Mouse (Mus musculus) hindbrain, embryonic 13.5 days (tissue): Measurements from ENCODE around the gene Csrp1. TPM values are rescaled to one million over a fixed set of nuclear protein-coding genes. Genes with fewer than 3 reads are reported as not detected.

ENCODE experiments used
- ATAC-seq: fragments of 200-750 bp; cut with Nextera tagmentation; 2 replicates; pipeline ENCODE4 v1.8.0; 2017; ENCODE audit warnings: moderate TSS enrichment; ENCODE audit not compliant: low FRiP score
- H3K27ac ChIP-seq: fragments of 300-500 bp; sonication (generic); 2 replicates; pipeline ENCODE4 v1.5.1; 2015; ENCODE audit warnings: inconsistent platforms, mild to moderate bottlenecking, moderate library complexity
- H3K27me3 ChIP-seq: fragments of 300-500 bp; sonication (generic); 2 replicates; pipeline ENCODE4 v1.6.1; 2015; ENCODE audit warnings: mild to moderate bottlenecking, inconsistent platforms
- H3K36me3 ChIP-seq: fragments of 300-500 bp; sonication (generic); 2 replicates; pipeline ENCODE4 v1.6.1; 2015; ENCODE audit warnings: mild to moderate bottlenecking, inconsistent platforms
- H3K4me1 ChIP-seq: fragments of 300-500 bp; sonication (generic); replicated peaks from 2 replicates; pipeline ENCODE4 v1.6.1; 2015; ENCODE audit warnings: inconsistent platforms
- H3K4me2 ChIP-seq: fragments of 300-500 bp; sonication (generic); 2 replicates; pipeline ENCODE4 v1.6.1; 2015; ENCODE audit warnings: inconsistent platforms, mild to moderate bottlenecking, moderate library complexity
- H3K4me3 ChIP-seq: fragments of 300-500 bp; sonication (generic); 2 replicates; pipeline ENCODE4 v1.5.1; 2015; ENCODE audit warnings: mild to moderate bottlenecking, inconsistent platforms
- H3K9ac ChIP-seq: fragments of 300-500 bp; sonication (generic); 2 replicates; pipeline ENCODE4 v1.6.1; 2015; ENCODE audit warnings: mild to moderate bottlenecking, inconsistent platforms
- H3K9me3 ChIP-seq: fragments of 300-500 bp; sonication (generic); 2 replicates; pipeline ENCODE4 v1.6.1; 2016; ENCODE audit warnings: inconsistent platforms
- WGBS: fragments of 180-500 bp; shearing (Covaris S2); methylation state at CpG from one replicate; pipeline ENCODE4 v1.1.7; 2015; 5-methylcytosine and 5-hydroxymethylcytosine counted together
- polyA plus RNA-seq: library from polyadenylated mRNA; unstranded; fragments of >200 nt; fragmentation: Nextera tagmentation; extraction: Ambion mirVana; gene quantifications from 2 replicates; pipeline ENCODE4 v1.2.1, GENCODE M21; 2015

The Csrp1 gene
- 22.9 and 25.3 TPM in 2 replicates for polyA plus RNA-seq

DNA sequence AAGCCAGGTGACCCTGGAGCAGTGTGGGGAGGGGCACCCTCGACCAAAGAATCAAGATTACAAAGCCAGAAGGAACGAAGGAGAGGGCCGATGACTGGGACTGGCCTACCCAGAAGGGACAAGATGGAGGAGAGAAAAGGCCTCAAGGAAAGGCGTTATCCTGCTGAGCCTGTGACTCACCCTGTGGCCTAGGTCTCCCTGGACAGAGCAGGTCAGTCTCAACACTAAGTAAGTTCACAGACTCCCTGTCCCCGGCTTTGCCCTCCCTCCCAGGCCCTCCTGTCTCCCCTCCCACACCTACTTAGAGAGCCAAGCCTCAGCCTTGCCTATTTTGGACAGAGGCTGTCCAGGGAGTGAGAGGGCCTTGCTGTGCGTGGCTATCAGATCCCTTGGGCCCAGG lies at the start of gene Csrp1:
Gene Csrp1 (plus strand): TSS at position 79 of the 400 bp plus-strand sequence.
- Histone ChIP-seq H3K9ac (no peak within 1 kb of the TSS), H3K36me3 (no peaks in the 10 kb centered on the region), H3K9me3 (no peaks in the 10 kb centered on the region), H3K27me3 (no peaks in the 10 kb centered on the region), H3K4me3 (no peak within 1 kb of the TSS), H3K27ac (no peak within 1 kb of the TSS), H3K4me1 (no peaks in the 10 kb centered on the region), H3K4me2 (no peak within 1 kb of the TSS)
- WGBS, result 74% methylated on average over 6 of the region's 6 CpGs
- peak; percentile 17; the same call in 1 of the 2 replicates for ATAC-seq

DNA sequence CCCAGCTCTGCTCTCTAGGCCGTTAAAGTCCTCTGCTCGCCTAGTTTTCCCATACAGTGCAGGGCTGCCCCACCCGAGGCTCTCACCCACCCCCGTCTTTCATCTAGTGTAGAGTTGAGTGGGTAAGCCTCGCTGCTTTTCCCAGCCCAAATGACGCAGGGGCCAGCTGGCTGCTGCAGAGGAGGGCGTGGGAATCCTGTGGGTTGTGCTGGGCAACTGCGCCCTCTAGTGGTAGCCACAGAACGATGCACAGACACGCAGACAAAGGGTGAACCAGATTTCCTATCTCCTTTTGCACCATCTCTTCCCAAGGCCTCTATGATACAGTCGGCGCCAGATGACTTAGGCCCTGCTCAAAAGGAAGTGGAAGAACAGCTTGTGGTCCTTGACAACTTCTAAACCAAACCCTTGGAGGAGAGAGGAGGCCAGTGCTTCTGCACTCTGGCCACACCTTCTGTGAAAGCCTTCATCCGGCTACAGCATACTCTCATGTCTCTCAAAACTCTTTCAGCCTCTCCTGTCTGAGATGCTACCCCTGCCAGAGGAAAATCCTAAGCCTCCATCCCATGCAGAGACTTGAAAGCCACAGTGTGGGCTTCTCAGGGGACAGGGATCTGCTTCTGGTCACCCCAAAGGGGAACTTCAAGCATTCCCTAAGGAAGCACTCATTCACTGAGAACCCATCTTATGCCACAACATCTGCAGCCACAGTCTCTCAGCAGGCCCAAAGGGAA lies 49.3 kb upstream of the Csrp1 start:
- Histone ChIP-seq H3K4me1 (peaks cover 50% of the 10 kb centered on the region), H3K9ac (peak overlapping the region; percentile 21; the same call in 1 of the 2 replicates), H3K4me3 (no peak overlapping the region), H3K36me3 (no peaks in the 10 kb centered on the region), H3K9me3 (no peaks in the 10 kb centered on the region), H3K27ac (peak overlapping the region; percentile 70), H3K4me2 (peak overlapping the region; percentile 43), H3K27me3 (no peaks in the 10 kb centered on the region)
- 11% methylated on average over 13 of the region's 13 CpGs for WGBS
- ATAC-seq, result peak; percentile 81

- H3K9me3 ChIP-seq, result no peaks in the 10 kb centered on the region
- no peak overlapping the region for H3K27ac ChIP-seq
- no peaks in the 10 kb centered on the region for H3K36me3 ChIP-seq
- no peak overlapping the region for H3K9ac ChIP-seq
- H3K27me3 ChIP-seq, result no peaks in the 10 kb centered on the region
- no peak for ATAC-seq
- no peak overlapping the region for H3K4me3 ChIP-seq
- H3K4me2 ChIP-seq, result no peak overlapping the region
- H3K4me1 ChIP-seq, result peaks cover 56% of the 10 kb centered on the region
- 13% methylated on average over 1 of the region's 1 CpGs for WGBS
Measured at GRCm38 (mm10) chr1:135671406-135671805, 48.5 kb upstream of the Csrp1 start.

DNA sequence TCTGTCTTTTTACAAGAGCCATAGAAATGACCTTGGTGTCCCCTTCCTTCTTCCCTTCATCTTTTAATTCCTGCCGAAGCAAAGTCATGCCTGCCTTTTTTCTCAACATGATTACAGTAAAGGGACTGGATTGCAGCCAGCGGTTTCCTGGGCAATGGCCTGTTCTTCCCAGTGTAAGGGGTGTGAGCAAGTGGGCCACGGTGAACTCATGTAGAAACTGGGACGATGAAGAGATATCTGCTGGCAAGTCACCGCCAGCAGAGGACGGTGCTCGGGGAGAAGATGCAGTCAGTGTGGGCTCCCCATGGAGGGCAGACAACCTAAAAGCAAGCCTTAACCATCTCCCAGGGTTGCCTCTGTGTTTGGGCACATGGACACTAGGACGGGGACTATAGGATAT lies 47.9 kb upstream of the Csrp1 start:
- no peak overlapping the region for H3K4me2 ChIP-seq
- no peaks in the 10 kb centered on the region for H3K27me3 ChIP-seq
- peaks cover 62% of the 10 kb centered on the region for H3K4me1 ChIP-seq
- ATAC-seq, result no peak
- H3K27ac ChIP-seq, result no peak overlapping the region
- 64% methylated on average over 8 of the region's 8 CpGs for WGBS
- H3K9ac ChIP-seq, result no peak overlapping the region
- H3K36me3 ChIP-seq, result no peaks in the 10 kb centered on the region
- no peak overlapping the region for H3K4me3 ChIP-seq
- no peaks in the 10 kb centered on the region for H3K9me3 ChIP-seq

- peaks cover 60% of the 10 kb centered on the region for H3K4me1 ChIP-seq
- no peaks in the 10 kb centered on the region for H3K27me3 ChIP-seq
- H3K9me3 ChIP-seq, result no peaks in the 10 kb centered on the region
- H3K27ac ChIP-seq, result 0 out of 2 replicates have a peak overlapping the region, but pooled peaks have one; percentile 12
- no peak overlapping the region for H3K4me3 ChIP-seq
- H3K4me2 ChIP-seq, result no peak overlapping the region
- WGBS, result 82% methylated on average over 4 of the region's 4 CpGs
- no peaks in the 10 kb centered on the region for H3K36me3 ChIP-seq
- H3K9ac ChIP-seq, result no peak overlapping the region
- no peak for ATAC-seq
Measured at GRCm38 (mm10) chr1:135672374-135672773, 47.5 kb upstream of the Csrp1 start.

GRCm38 (mm10) chr1:135673423-135673822 lies 46.4 kb upstream of the Csrp1 start:
- Histone ChIP-seq H3K27me3 (no peaks in the 10 kb centered on the region), H3K9ac (no peak overlapping the region), H3K36me3 (no peaks in the 10 kb centered on the region), H3K4me3 (no peak overlapping the region), H3K4me1 (peaks cover 59% of the 10 kb centered on the region), H3K4me2 (no peak overlapping the region), H3K9me3 (no peaks in the 10 kb centered on the region), H3K27ac (no peak overlapping the region)
- WGBS, result 83% methylated on average over 14 of the region's 14 CpGs
- no peak for ATAC-seq

DNA sequence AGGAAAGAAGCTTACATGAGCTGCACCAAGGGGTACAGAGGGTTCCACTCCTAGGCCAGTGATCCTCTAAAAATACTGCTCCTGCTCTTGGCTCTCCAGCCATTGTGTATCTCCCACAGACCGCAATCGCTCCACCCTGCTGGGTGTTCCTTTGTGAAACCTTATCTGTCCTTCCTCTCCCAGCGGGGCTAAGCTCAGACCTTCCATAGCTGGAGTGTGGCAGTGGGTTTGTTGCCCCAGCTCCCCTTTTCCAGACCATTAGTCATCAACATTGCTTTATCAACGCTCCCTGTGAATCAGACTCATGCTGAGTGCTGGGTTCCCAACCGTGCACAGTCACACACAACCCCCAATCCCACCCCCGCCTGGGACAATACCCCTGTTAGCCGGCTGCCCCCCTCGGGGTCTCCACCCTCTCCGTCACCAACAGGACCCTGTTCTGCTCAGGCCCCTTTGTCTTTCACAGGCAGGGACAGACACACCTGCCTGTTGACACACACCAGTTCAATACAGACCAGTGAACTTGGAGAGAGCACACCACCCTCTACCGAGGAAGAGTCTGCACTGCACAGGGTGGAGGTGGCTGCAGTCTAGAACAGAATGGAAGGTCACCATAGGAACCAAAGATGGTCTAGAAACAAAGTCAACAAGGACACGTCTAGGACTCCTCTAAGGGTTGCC lies 44.3 kb upstream of the Csrp1 start:
- no peak for ATAC-seq
- H3K9ac ChIP-seq, result no peak overlapping the region
- no peak overlapping the region for H3K4me2 ChIP-seq
- no peaks in the 10 kb centered on the region for H3K9me3 ChIP-seq
- H3K4me1 ChIP-seq, result peaks cover 40% of the 10 kb centered on the region
- H3K27ac ChIP-seq, result no peak overlapping the region
- H3K27me3 ChIP-seq, result no peaks in the 10 kb centered on the region
- H3K4me3 ChIP-seq, result no peak overlapping the region
- no peaks in the 10 kb centered on the region for H3K36me3 ChIP-seq
- 20% methylated on average over 11 of the region's 11 CpGs for WGBS

- Histone ChIP-seq H3K27ac (peak overlapping the region; percentile 41; the same call in 1 of the 2 replicates), H3K4me1 (peaks cover 41% of the 10 kb centered on the region), H3K4me3 (no peak overlapping the region), H3K36me3 (no peaks in the 10 kb centered on the region), H3K27me3 (no peaks in the 10 kb centered on the region), H3K9ac (no peak overlapping the region), H3K9me3 (no peaks in the 10 kb centered on the region), H3K4me2 (no peak overlapping the region)
- ATAC-seq, result no peak
- 87% methylated on average over 10 of the region's 10 CpGs for WGBS
Measured at GRCm38 (mm10) chr1:135676247-135676646, 43.6 kb upstream of the Csrp1 start.

DNA sequence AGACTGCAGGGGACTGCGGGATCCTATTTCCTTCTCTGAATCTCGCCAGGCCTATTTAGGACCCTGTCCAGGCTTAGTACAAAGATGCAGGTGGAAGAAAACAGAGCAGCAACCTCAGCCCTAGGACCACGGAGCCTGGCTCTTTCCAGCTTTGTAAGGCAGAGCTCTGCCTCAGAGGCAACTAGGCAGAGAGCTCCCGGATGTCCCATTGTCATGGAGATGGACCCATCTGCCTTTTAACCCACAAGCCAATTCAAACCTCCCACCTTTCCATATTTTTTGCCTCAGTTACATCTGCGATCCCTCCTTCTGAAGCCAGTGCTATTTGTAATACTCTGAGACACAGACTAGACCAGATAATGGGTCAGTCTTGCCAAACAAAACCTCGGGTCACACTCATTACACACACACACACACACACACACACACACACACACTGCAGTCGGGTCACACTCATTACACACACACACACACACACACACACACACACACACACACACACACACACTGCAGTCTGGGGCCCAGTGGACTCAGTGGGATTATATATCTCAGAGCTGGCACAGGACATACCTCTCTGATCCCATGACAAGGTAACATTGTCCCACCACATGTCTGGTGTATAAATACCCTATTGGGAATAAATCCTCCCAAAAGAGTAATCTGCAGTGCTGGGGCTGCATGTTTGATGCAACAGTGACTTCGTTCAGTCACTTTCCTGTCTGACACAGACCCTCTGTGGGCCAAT lies 42.8 kb upstream of the Csrp1 start:
- H3K27ac ChIP-seq, result peak overlapping the region; percentile 41
- no peak; the same call in 1 of the 2 replicates for ATAC-seq

GRCm38 (mm10) chr1:135678145-135678544 lies 41.7 kb upstream of the Csrp1 start:
- no peak for ATAC-seq
- Histone ChIP-seq H3K36me3 (no peaks in the 10 kb centered on the region), H3K9ac (no peak overlapping the region), H3K9me3 (no peaks in the 10 kb centered on the region), H3K4me3 (no peak overlapping the region), H3K27me3 (no peaks in the 10 kb centered on the region), H3K4me2 (no peak overlapping the region), H3K4me1 (peaks cover 35% of the 10 kb centered on the region), H3K27ac (0 out of 2 replicates have a peak overlapping the region, but pooled peaks have one; percentile 41)
- WGBS, result 83% methylated on average over 6 of the region's 6 CpGs

More for the DNA sequence above, 42.8 kb upstream of the Csrp1 start:
- WGBS, result 26% methylated on average over 8 of the region's 8 CpGs
- Histone ChIP-seq H3K4me3 (no peak overlapping the region), H3K4me1 (peaks cover 41% of the 10 kb centered on the region), H3K9me3 (no peaks in the 10 kb centered on the region), H3K27me3 (no peaks in the 10 kb centered on the region), H3K4me2 (no peak overlapping the region), H3K36me3 (no peaks in the 10 kb centered on the region), H3K9ac (no peak overlapping the region)

DNA sequence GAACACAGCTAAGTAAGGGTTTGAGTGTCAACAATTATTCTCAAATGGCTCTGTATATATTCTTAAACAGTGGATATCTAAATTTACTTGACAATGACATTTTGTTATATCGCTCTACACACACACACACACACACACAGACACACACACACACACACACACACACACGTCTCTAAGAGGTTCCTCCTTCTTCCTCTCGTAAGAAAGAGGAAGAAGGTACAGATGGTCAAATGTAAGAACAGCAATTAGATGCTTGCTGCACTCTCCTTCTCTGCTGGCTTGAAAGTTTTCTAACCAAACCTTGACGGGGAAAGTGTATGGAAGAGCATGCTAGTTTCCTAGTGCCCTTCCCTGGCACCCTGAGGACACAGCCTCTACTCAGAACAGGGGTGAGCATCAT lies 39.1 kb upstream of the Csrp1 start:
- Histone ChIP-seq H3K9ac (no peak overlapping the region), H3K9me3 (no peaks in the 10 kb centered on the region), H3K4me1 (peaks cover 34% of the 10 kb centered on the region), H3K27me3 (peaks cover 12% of the 10 kb centered on the region), H3K4me3 (no peak overlapping the region), H3K4me2 (no peak overlapping the region), H3K36me3 (no peaks in the 10 kb centered on the region), H3K27ac (peak overlapping the region; percentile 64)
- ATAC-seq, result no peak
- 81% methylated on average over 4 of the region's 4 CpGs for WGBS

DNA sequence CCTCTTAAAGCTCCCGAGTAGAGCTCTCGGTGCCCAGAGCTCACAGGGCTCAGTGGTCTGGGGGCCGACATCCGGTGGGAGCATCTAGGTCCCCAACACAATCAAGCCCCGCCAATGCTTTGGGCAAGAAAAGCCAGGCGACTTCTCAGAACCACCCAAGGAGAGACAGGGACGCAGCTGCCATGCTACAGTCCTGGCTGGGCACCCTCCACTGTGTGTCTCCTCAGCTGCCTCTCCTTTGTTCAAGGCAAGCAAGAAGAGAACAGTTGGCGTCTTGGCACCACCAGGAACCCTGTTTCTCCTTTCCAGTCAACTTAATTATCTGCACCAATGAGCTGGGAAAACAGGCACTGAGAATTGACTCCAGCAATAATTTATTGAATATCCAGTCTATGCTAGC lies 38.7 kb upstream of the Csrp1 start:
- no peak for ATAC-seq
- Histone ChIP-seq H3K9ac (no peak overlapping the region), H3K27me3 (peaks cover 16% of the 10 kb centered on the region), H3K4me2 (no peak overlapping the region), H3K4me3 (no peak overlapping the region), H3K4me1 (peaks cover 34% of the 10 kb centered on the region), H3K36me3 (no peaks in the 10 kb centered on the region), H3K27ac (peak overlapping the region; percentile 64), H3K9me3 (no peaks in the 10 kb centered on the region)
- 63% methylated on average over 8 of the region's 8 CpGs for WGBS
